Mouse (Mus musculus): ENCODE data around the gene Kif14. TPM values are rescaled to one million over a fixed set of nuclear protein-coding genes. Genes with fewer than 3 reads are reported as not detected.

Gene Kif14
- total and polyA plus RNA-seq, 3 experiments = 1.9 to 56.7 (median 33.9) TPM

GRCm38 (mm10) chr1:136512317-136512716, 46.2 kb downstream of the Kif14 start:
- H3K36me3 ChIP-seq (replicated peaks) = peaks cover 83% of the 10 kb centered on the region
- TF ChIP-seq POLR2AphosphoS5 (IDR thresholded peaks at IDR 0.05; ENCODE audit: insufficient replicate concordance, low read depth, low read length) (no peak), TAL1 (conservative IDR thresholded peaks at IDR 0.05; ENCODE audit: low read depth, low read length) (no peak), CTCF (IDR thresholded peaks at IDR 0.05; ENCODE audit: low read depth, low read length) (no peak), GATA2 (IDR thresholded peaks at IDR 0.05; ENCODE audit: borderline replicate concordance, low read depth, low read length) (no peak), GATA1 (IDR thresholded peaks at IDR 0.05; ENCODE audit: borderline replicate concordance, low read length) (no peak)
- no peak for DNase-seq (ENCODE audit: low spot score)
- no peaks in the 10 kb centered on the region for H3K4me1 ChIP-seq (ENCODE audit: insufficient read depth, low read depth, low read length)
- ATAC-seq (ENCODE audit: extremely low read depth, insufficient number of reproducible peaks, low FRiP score, poor library complexity, severe bottlenecking) = no peak
- no peak overlapping the region for H3K4me3 ChIP-seq (ENCODE audit: low read depth, low read length)
- H3K9me3 ChIP-seq (replicated peaks) = no peaks in the 10 kb centered on the region
- H3K27me3 ChIP-seq (ENCODE audit: insufficient read depth, low read length) = no peaks in the 10 kb centered on the region

GRCm38 (mm10) chr1:136513181-136513580, 47.0 kb downstream of the Kif14 start:
- H3K4me1 ChIP-seq (ENCODE audit: insufficient read depth, low read depth, low read length) = no peaks in the 10 kb centered on the region
- TF ChIP-seq TAL1 (conservative IDR thresholded peaks at IDR 0.05; ENCODE audit: low read depth, low read length) (no peak), GATA2 (IDR thresholded peaks at IDR 0.05; ENCODE audit: borderline replicate concordance, low read depth, low read length) (no peak), GATA1 (IDR thresholded peaks at IDR 0.05; ENCODE audit: borderline replicate concordance, low read length) (no peak)
- no peak overlapping the region for H3K4me3 ChIP-seq (ENCODE audit: low read depth, low read length)
- no peaks in the 10 kb centered on the region for H3K9me3 ChIP-seq (replicated peaks)
- ATAC-seq (ENCODE audit: extremely low read depth, insufficient number of reproducible peaks, low FRiP score, poor library complexity, severe bottlenecking) (no peak), DNase-seq (ENCODE audit: low spot score) (no peak)
- H3K27me3 ChIP-seq (ENCODE audit: insufficient read depth, low read length) = no peaks in the 10 kb centered on the region
- H3K36me3 ChIP-seq (replicated peaks) = peaks cover 75% of the 10 kb centered on the region

- no peaks in the 10 kb centered on the region for H3K9me3 ChIP-seq (replicated peaks)
- TF ChIP-seq GATA1 (IDR thresholded peaks at IDR 0.05; ENCODE audit: borderline replicate concordance, low read length) (no peak), POLR2AphosphoS5 (IDR thresholded peaks at IDR 0.05; ENCODE audit: insufficient replicate concordance, low read depth, low read length) (no peak), CTCF (IDR thresholded peaks at IDR 0.05; ENCODE audit: low read depth, low read length) (no peak), GATA2 (IDR thresholded peaks at IDR 0.05; ENCODE audit: borderline replicate concordance, low read depth, low read length) (no peak), TAL1 (conservative IDR thresholded peaks at IDR 0.05; ENCODE audit: low read depth, low read length) (no peak)
- no peak overlapping the region for H3K4me3 ChIP-seq (ENCODE audit: low read depth, low read length)
- DNase-seq (ENCODE audit: low spot score) = no peak
- ATAC-seq (ENCODE audit: extremely low read depth, insufficient number of reproducible peaks, low FRiP score, poor library complexity, severe bottlenecking) = no peak
- peaks cover 73% of the 10 kb centered on the region for H3K36me3 ChIP-seq (replicated peaks)
- no peaks in the 10 kb centered on the region for H3K4me1 ChIP-seq (ENCODE audit: insufficient read depth, low read depth, low read length)
- H3K27me3 ChIP-seq (ENCODE audit: insufficient read depth, low read length) = no peaks in the 10 kb centered on the region
Measured at GRCm38 (mm10) chr1:136518699-136519356, 52.7 kb downstream of the Kif14 start.

DNA sequence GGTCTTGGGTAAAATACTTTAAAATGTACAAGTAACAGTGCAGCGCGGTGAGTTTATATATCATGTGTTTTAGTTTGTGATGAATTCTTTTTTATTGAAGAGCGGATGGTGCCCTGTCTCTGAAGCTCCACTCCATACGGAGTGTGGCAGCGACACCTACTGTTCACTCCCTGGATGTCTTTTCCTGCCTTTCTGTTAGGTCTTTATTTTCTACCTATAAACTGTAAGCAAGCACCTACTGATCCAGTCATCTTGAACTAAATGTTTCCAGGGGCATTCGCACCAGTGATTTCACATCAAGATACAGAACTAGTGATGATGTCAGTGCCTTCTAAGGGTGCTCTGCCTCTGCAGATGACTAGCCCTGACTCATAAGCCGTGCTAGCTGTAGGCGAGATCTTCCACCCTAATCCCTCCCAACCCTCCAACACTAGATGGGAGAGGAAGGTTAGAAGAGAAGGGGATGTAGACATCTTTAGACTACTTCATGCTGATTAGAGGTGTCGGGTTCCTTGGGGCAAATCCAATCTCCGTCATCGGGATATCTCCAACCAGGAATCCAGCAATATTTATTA, 55.3 kb downstream of the Kif14 start:
- DNase-seq (ENCODE audit: low spot score) (no peak), ATAC-seq (ENCODE audit: extremely low read depth, insufficient number of reproducible peaks, low FRiP score, poor library complexity, severe bottlenecking) (no peak)
- no peak for TF ChIP-seq TAL1 (conservative IDR thresholded peaks at IDR 0.05; ENCODE audit: low read depth, low read length)
- no peak for TF ChIP-seq CTCF (IDR thresholded peaks at IDR 0.05; ENCODE audit: low read depth, low read length)
- TF ChIP-seq GATA2 (IDR thresholded peaks at IDR 0.05; ENCODE audit: borderline replicate concordance, low read depth, low read length) = no peak
- TF ChIP-seq POLR2AphosphoS5 (IDR thresholded peaks at IDR 0.05; ENCODE audit: insufficient replicate concordance, low read depth, low read length) = no peak
- no peak for TF ChIP-seq GATA1 (IDR thresholded peaks at IDR 0.05; ENCODE audit: borderline replicate concordance, low read length)
- Histone ChIP-seq H3K4me1 (ENCODE audit: insufficient read depth, low read depth, low read length) (no peaks in the 10 kb centered on the region), H3K36me3 (replicated peaks) (peaks cover 70% of the 10 kb centered on the region), H3K27me3 (ENCODE audit: insufficient read depth, low read length) (no peaks in the 10 kb centered on the region), H3K4me3 (ENCODE audit: low read depth, low read length) (no peak overlapping the region), H3K9me3 (replicated peaks) (no peaks in the 10 kb centered on the region)

GRCm38 (mm10) chr1:136524917-136525316, 58.8 kb downstream of the Kif14 start:
- TF ChIP-seq CTCF (IDR thresholded peaks at IDR 0.05; ENCODE audit: low read depth, low read length) = peak; percentile 98
- no peak for TF ChIP-seq GATA1 (IDR thresholded peaks at IDR 0.05; ENCODE audit: borderline replicate concordance, low read length)
- Histone ChIP-seq H3K9me3 (replicated peaks) (no peaks in the 10 kb centered on the region), H3K4me1 (ENCODE audit: insufficient read depth, low read depth, low read length) (no peaks in the 10 kb centered on the region), H3K27me3 (ENCODE audit: insufficient read depth, low read length) (no peaks in the 10 kb centered on the region), H3K36me3 (replicated peaks) (peaks cover 89% of the 10 kb centered on the region), H3K4me3 (ENCODE audit: low read depth, low read length) (no peak overlapping the region)
- DNase-seq (ENCODE audit: low spot score) (peak; percentile 37), ATAC-seq (ENCODE audit: extremely low read depth, insufficient number of reproducible peaks, low FRiP score, poor library complexity, severe bottlenecking) (peak; percentile 68)

- DNase-seq (ENCODE audit: low spot score) (no peak), ATAC-seq (ENCODE audit: extremely low read depth, insufficient number of reproducible peaks, low FRiP score, poor library complexity, severe bottlenecking) (no peak)
- Histone ChIP-seq H3K9me3 (replicated peaks) (no peaks in the 10 kb centered on the region), H3K4me3 (ENCODE audit: low read depth, low read length) (no peak overlapping the region), H3K4me1 (ENCODE audit: insufficient read depth, low read depth, low read length) (no peaks in the 10 kb centered on the region), H3K27me3 (ENCODE audit: insufficient read depth, low read length) (no peaks in the 10 kb centered on the region), H3K36me3 (replicated peaks) (peaks cover 90% of the 10 kb centered on the region)
- no peak for TF ChIP-seq GATA2 (IDR thresholded peaks at IDR 0.05; ENCODE audit: borderline replicate concordance, low read depth, low read length)
- no peak for TF ChIP-seq GATA1 (IDR thresholded peaks at IDR 0.05; ENCODE audit: borderline replicate concordance, low read length)
- no peak for TF ChIP-seq CTCF (IDR thresholded peaks at IDR 0.05; ENCODE audit: low read depth, low read length)
- no peak for TF ChIP-seq TAL1 (conservative IDR thresholded peaks at IDR 0.05; ENCODE audit: low read depth, low read length)
- TF ChIP-seq POLR2AphosphoS5 (IDR thresholded peaks at IDR 0.05; ENCODE audit: insufficient replicate concordance, low read depth, low read length) = no peak
Measured at GRCm38 (mm10) chr1:136525818-136526217, 59.7 kb downstream of the Kif14 start.

Data from G1E (cell line).